Mouse (Mus musculus) embryonic fibroblast, embryonic 13.5 days (primary cell): ENCODE results near the gene Vps45.

Source experiments
- CTCF ChIP-seq: IDR thresholded peaks from 2 replicates; pipeline ENCODE4 v1.5.1; 2011; ENCODE audit warnings: mild to moderate bottlenecking, control low read depth, low read length, moderate library complexity, borderline replicate concordance; ENCODE audit not compliant: insufficient read depth
- POLR2A ChIP-seq: IDR thresholded peaks from 2 replicates; pipeline ENCODE4 v1.6.1; 2011; ENCODE audit warnings: low read depth, mild to moderate bottlenecking, control low read depth, low read length, moderate library complexity

DNA sequence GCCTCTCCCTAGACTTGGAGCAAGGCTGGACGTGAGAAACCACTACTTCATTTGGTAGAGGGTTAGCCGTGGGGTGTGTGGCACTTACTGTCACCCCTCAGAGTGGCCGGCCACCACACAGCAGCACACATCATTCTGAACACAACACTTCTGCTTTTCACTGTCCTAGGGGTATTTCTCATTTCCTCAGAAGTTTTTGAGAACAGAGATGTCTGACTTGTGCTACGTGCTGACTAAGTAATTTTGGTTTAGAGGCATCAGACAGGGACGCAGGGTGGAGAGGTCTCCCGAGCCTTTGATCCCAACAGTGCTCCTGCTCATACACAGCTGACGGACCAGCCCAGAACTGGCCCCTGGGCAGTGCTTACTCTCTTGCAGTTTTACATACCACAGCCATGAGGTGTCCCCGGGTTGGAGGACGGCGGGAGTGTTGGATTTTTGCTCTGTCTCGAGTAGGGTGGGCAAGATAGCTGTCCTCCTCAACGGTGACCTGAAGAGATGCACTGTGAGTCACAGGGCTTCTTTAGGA is 67.8 kb downstream of the Vps45 start:
- TF ChIP-seq POLR2A (no peak), CTCF (no peak)
